Mouse (Mus musculus) heart, adult 2 months (tissue): ENCODE results near the gene Tmem110. TPM values are rescaled to one million over a fixed set of nuclear protein-coding genes. Genes with fewer than 3 reads are reported as not detected.

Experiments used
- DNase-seq, 2 experiments: peaks; one replicate each; pipeline ENCODE4 v3.0.0; 2021
- H3K27ac ChIP-seq: fragments of 200-600 bp; 2 replicates; pipeline ENCODE4 v1.8.1; 2022
- H3K27me3 ChIP-seq: fragments of 200-500 bp; 2 replicates; pipeline ENCODE4 v1.6.1; 2012; ENCODE audit warnings: mild to moderate bottlenecking, low read length, inconsistent platforms, mixed read lengths; ENCODE audit not compliant: control insufficient read depth, insufficient read depth
- H3K36me3 ChIP-seq: fragments of 200-500 bp; 2 replicates; pipeline ENCODE4 v1.6.1; 2012; ENCODE audit warnings: low read length, inconsistent platforms; ENCODE audit not compliant: control insufficient read depth, insufficient read depth
- H3K4me1 ChIP-seq: fragments of 200-500 bp; 2 replicates; pipeline ENCODE4 v1.6.1; 2011; ENCODE audit warnings: low read length; ENCODE audit not compliant: control insufficient read depth, insufficient read depth
- H3K4me3 ChIP-seq: fragments of 200-600 bp; 2 replicates; pipeline ENCODE4 v1.8.1; 2022
- H3K79me2 ChIP-seq: fragments of 200-500 bp; replicated peaks from 2 replicates; pipeline ENCODE4 v1.6.1; 2012; ENCODE audit warnings: mild to moderate bottlenecking, inconsistent platforms, low read length, moderate library complexity, mixed read lengths; ENCODE audit not compliant: control insufficient read depth, insufficient read depth
- H3K9ac ChIP-seq: fragments of 200-500 bp; 2 replicates; pipeline ENCODE4 v1.6.1; 2012; ENCODE audit warnings: low read depth, mild to moderate bottlenecking, control low read depth, inconsistent platforms, low read length, mixed read lengths
- CTCF ChIP-seq: fragments of 200-600 bp; IDR thresholded peaks from 2 replicates; pipeline ENCODE4 v1.8.1; 2022; ENCODE audit warnings: antibody characterized with exemption, mild to moderate bottlenecking, moderate library complexity
- EP300 ChIP-seq: fragments of 200-500 bp; IDR thresholded peaks from 2 replicates; pipeline ENCODE4 v1.6.1; 2011; ENCODE audit warnings: low read depth, low read length, control low read depth; ENCODE audit not compliant: insufficient read depth
- POLR2A ChIP-seq: fragments of 200-500 bp; IDR thresholded peaks from 2 replicates; pipeline ENCODE4 v1.6.1; 2011; ENCODE audit warnings: mild to moderate bottlenecking, low read depth, low read length, control low read depth; ENCODE audit not compliant: insufficient read depth
- WGBS: fragments of 180-500 bp; shearing (Covaris S2); methylation state at CpG from one replicate; pipeline ENCODE4 v1.1.7; 2018; 5-methylcytosine and 5-hydroxymethylcytosine counted together
- intact Hi-C: fragments of 180-260 bp; cut with DNase I; formaldehyde crosslinking; loops from one replicate; pipeline ENCODE4 v1.15.1; 2025
- polyA plus RNA-seq: library from polyadenylated mRNA; depleted of rRNA; stranded (reverse); fragments of >200 nt; gene quantifications from 2 replicates; pipeline ENCODE4 v1.2.3, GENCODE M21; 2012
- total RNA-seq, 2 experiments: library from RNA; stranded (reverse); gene quantifications; 2 replicates each; pipeline ENCODE4 v1.2.3; 2021

The Tmem110 gene
- total and polyA plus RNA-seq, 3 experiments: 7.3 to 13.1 (median 9.4) TPM

- 78% methylated on average over 17 of the region's 17 CpGs for WGBS
Observed at GRCm38 (mm10) chr14:30880811-30881717, 55.7 kb downstream of the Tmem110 start.

GRCm38 (mm10) chr14:30881718-30882108, 56.3 kb downstream of the Tmem110 start:
- intact Hi-C loops: loop anchor here (1.0 to 5.0 kb wide), 2 partner anchors 14 to 66 kb away; no protein-coding TSS in a partner anchor

More at GRCm38 (mm10) chr14:30880811-30881717, 55.7 kb downstream of the Tmem110 start:
- intact Hi-C loops: loop anchor here (1.0 to 5.0 kb wide), 2 partner anchors 14 to 66 kb away; no protein-coding TSS in a partner anchor
- peak; percentile 92 for TF ChIP-seq CTCF
- no peak for TF ChIP-seq POLR2A
- Histone ChIP-seq H3K27me3 (no peaks in the 10 kb centered on the region), H3K9ac (no peak overlapping the region), H3K4me3 (no peak overlapping the region), H3K36me3 (no peaks in the 10 kb centered on the region), H3K27ac (peak overlapping the region; percentile 85; the same call in 1 of the 2 replicates), H3K4me1 (peaks cover 13% of the 10 kb centered on the region), H3K79me2 (no peaks in the 10 kb centered on the region)
- peak; percentile 52 to 82 for DNase-seq

DNA sequence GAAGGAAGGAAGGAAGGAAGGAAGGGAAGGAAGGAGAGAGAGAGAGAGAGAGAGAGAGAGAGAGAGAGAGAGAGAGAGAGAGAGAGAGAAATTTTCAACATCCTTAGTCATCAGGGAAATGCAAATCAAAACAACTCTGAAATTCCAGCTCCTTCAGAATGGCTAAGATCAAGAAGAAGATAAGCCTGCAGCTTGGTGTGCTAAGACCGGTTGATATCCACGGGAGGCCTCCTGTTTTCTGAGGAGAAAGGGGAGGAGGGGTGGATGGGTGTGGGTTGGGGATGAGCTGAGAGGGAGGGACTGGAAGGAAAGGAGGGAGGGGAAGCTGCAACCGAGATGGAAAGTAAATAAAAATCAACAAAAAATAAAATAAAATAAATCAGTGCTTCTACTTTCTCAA, 59.9 kb downstream of the Tmem110 start:
- H3K9ac ChIP-seq: no peak overlapping the region
- 14% methylated on average over 3 of the region's 3 CpGs for WGBS
- no peak overlapping the region for H3K27ac ChIP-seq
- no peaks in the 10 kb centered on the region for H3K36me3 ChIP-seq
- TF ChIP-seq EP300: no peak
- no peak for TF ChIP-seq CTCF
- no peak for TF ChIP-seq POLR2A
- H3K4me3 ChIP-seq: no peak overlapping the region
- H3K79me2 ChIP-seq: no peaks in the 10 kb centered on the region
- no peak for DNase-seq
- intact Hi-C loops: no loop called here
- H3K27me3 ChIP-seq: no peaks in the 10 kb centered on the region
- peaks cover 4% of the 10 kb centered on the region for H3K4me1 ChIP-seq

More at GRCm38 (mm10) chr14:30881718-30882108, 56.3 kb downstream of the Tmem110 start:
- WGBS: 95% methylated on average over 3 of the region's 3 CpGs
- DNase-seq: no peak
- no peaks in the 10 kb centered on the region for H3K79me2 ChIP-seq
- no peak overlapping the region for H3K27ac ChIP-seq
- H3K27me3 ChIP-seq: no peaks in the 10 kb centered on the region
- H3K4me1 ChIP-seq: peaks cover 11% of the 10 kb centered on the region
- H3K4me3 ChIP-seq: no peak overlapping the region
- H3K36me3 ChIP-seq: no peaks in the 10 kb centered on the region
- TF ChIP-seq POLR2A (no peak), CTCF (no peak; the same call in 1 of the 2 replicates), EP300 (no peak)
- H3K9ac ChIP-seq: no peak overlapping the region

DNA sequence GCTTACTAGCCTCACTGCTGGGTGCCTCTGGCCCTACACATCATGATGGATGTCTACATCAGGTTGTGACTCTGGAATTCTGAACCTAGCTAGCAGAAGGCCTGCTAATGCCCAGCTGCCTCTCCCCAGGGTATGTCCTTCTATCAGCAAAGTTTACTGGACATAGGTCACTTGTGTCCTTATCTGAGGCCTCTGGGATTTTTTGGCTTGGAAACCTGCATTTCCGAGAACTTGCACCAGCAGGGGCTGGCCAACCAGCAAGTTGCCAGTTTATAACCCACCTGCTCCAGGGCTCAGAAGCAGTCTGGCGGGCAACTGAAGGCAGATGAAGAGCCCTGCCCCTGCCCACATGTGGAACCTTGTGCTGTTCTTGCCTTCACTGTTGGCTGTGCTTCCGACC, 60.8 kb downstream of the Tmem110 start, which contains the start of gene Itih4:
Gene Itih4 (plus strand): TSS at position 273 of the 400 bp plus-strand sequence.
- H3K27ac ChIP-seq: no peak within 1 kb of the TSS
- 70% methylated on average over 3 of the region's 3 CpGs for WGBS
- TF ChIP-seq POLR2A (no peak), EP300 (no peak)
- no peak for DNase-seq
- no peaks in the 10 kb centered on the region for H3K36me3 ChIP-seq
- peaks cover 4% of the 10 kb centered on the region for H3K4me1 ChIP-seq
- no peaks in the 10 kb centered on the region for H3K79me2 ChIP-seq
- H3K27me3 ChIP-seq: no peaks in the 10 kb centered on the region
- intact Hi-C loops: no loop called here
- H3K4me3 ChIP-seq: no peak within 1 kb of the TSS
- H3K9ac ChIP-seq: no peak within 1 kb of the TSS

DNA sequence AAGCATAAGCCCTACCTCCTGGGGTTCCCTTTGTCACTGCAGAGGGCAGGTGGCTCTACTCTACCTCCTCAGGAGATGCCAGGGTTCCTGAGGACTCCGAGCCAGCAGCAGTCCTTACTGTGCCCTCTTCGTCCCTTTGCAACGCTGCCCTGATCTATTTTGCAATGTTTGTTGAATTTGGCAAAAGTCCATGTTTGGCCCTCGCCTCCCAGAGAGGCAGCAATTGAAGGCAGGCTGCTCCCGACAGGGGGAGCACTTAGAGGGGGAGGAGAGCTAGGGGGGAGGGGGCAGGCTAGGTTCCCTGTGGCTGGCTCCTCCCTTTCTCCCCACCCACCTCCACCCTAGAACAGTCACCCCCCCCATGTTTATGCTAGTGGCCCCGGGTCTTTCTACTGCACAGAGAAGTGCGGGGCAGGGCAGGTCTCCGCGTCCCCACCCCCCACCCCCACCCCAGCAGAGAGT, 62.9 kb downstream of the Tmem110 start:
- peak; percentile 65 to 69 for DNase-seq
- H3K4me3 ChIP-seq: no peak overlapping the region
- H3K79me2 ChIP-seq: no peaks in the 10 kb centered on the region
- TF ChIP-seq EP300: no peak
- no peak for TF ChIP-seq POLR2A
- peak; percentile 56 for TF ChIP-seq CTCF
- intact Hi-C loops: no loop called here
- H3K36me3 ChIP-seq: no peaks in the 10 kb centered on the region
- WGBS: 4% methylated on average over 9 of the region's 9 CpGs
- H3K27ac ChIP-seq: peak overlapping the region; percentile 61
- peaks cover 4% of the 10 kb centered on the region for H3K4me1 ChIP-seq
- H3K27me3 ChIP-seq: no peaks in the 10 kb centered on the region
- no peak overlapping the region for H3K9ac ChIP-seq

DNA sequence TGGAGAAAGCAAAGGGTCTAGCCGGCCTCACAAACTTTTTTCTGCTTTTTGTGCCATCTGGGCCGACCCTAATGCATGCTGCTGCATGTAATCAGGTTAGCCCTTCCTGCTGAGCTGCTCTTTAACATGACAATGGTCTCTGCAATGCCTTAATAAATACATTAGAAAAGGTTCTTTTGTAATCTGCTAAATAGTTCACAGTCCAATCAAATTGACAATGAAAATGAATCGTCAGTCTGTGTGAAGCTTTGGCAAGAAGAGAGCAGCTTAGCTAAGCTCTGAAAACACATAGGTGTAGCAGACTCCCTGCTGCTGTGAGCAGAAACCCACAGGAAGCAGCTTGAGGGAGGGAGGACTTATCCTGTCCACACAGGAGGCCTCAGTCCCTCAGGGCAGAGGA, 74.6 kb downstream of the Tmem110 start:
- H3K4me1 ChIP-seq: no peaks in the 10 kb centered on the region
- intact Hi-C loops: no loop called here
- TF ChIP-seq POLR2A (no peak), CTCF (no peak), EP300 (no peak)
- no peak overlapping the region for H3K4me3 ChIP-seq
- H3K79me2 ChIP-seq: no peaks in the 10 kb centered on the region
- H3K27ac ChIP-seq: no peak overlapping the region
- no peaks in the 10 kb centered on the region for H3K27me3 ChIP-seq
- no peak for DNase-seq
- H3K9ac ChIP-seq: no peak overlapping the region
- H3K36me3 ChIP-seq: no peaks in the 10 kb centered on the region
- 64% methylated on average over 3 of the region's 3 CpGs for WGBS
